Mouse (Mus musculus) heart, postnatal 0 days (tissue): Measurements from ENCODE around the gene Gm44790. TPM values are rescaled to one million over a fixed set of nuclear protein-coding genes. Genes with fewer than 3 reads are reported as not detected.
"Not testable (repeated sequence)": the region's sequence is repeated elsewhere in the genome, so short reads cannot be mapped to it uniquely, and the experiment has no call there.

ENCODE experiments used
- ATAC-seq: fragments of 200-750 bp; cut with Nextera tagmentation; 2 replicates; pipeline ENCODE4 v1.8.0; 2017; ENCODE audit warnings: low read depth, moderate number of reproducible peaks, moderate library complexity; ENCODE audit not compliant: insufficient read depth
- DNase-seq: peaks from one replicate; pipeline ENCODE4 v3.0.0-alpha.2; 2016; ENCODE audit warnings: low spot score
- H3K27ac ChIP-seq: fragments of 300-500 bp; sonication (generic); 2 replicates; pipeline ENCODE4 v1.5.1; 2014; ENCODE audit warnings: low read depth, mild to moderate bottlenecking
- H3K27me3 ChIP-seq: fragments of 300-500 bp; sonication (generic); 2 replicates; pipeline ENCODE4 v1.6.1; 2014; ENCODE audit warnings: low read length, mixed read lengths; ENCODE audit not compliant: control insufficient read depth, insufficient read depth
- H3K36me3 ChIP-seq: fragments of 300-500 bp; sonication (generic); replicated peaks from 2 replicates; pipeline ENCODE4 v1.6.1; 2014; ENCODE audit warnings: low read length, mixed read lengths; ENCODE audit not compliant: control insufficient read depth, insufficient read depth
- H3K4me1 ChIP-seq: fragments of 300-500 bp; sonication (generic); 2 replicates; pipeline ENCODE4 v1.6.1; 2014; ENCODE audit warnings: antibody characterized with exemption; ENCODE audit not compliant: control insufficient read depth, insufficient read depth
- H3K4me2 ChIP-seq: fragments of 300-500 bp; sonication (generic); 2 replicates; pipeline ENCODE4 v1.6.1; 2014; ENCODE audit warnings: low read depth, mild to moderate bottlenecking, low read length, moderate library complexity
- H3K4me3 ChIP-seq: fragments of 300-500 bp; sonication (generic); 2 replicates; pipeline ENCODE4 v1.5.1; 2014; ENCODE audit warnings: low read depth, low read length
- H3K9ac ChIP-seq: fragments of 300-500 bp; sonication (generic); replicated peaks from 2 replicates; pipeline ENCODE4 v1.6.1; 2014; ENCODE audit warnings: low read depth, low read length, mixed read lengths
- H3K9me3 ChIP-seq: fragments of 300-500 bp; sonication (generic); replicated peaks from 2 replicates; pipeline ENCODE4 v1.6.1; 2016; ENCODE audit warnings: low read length; ENCODE audit not compliant: control insufficient read depth
- CTCF ChIP-seq: IDR thresholded peaks from 2 replicates; pipeline ENCODE4 v1.5.1; 2016; ENCODE audit warnings: antibody characterized with exemption, control low read depth, low read depth
- EP300 ChIP-seq: IDR thresholded peaks from 2 replicates; pipeline ENCODE4 v1.6.1; 2016; ENCODE audit warnings: antibody characterized with exemption, low read depth
- WGBS: fragments of 180-500 bp; shearing (Covaris S2); extraction: QIAGEN DNeasy Blood & Tissue Kit; methylation state at CpG from one replicate; pipeline ENCODE4 v1.1.7; 2014; 5-methylcytosine and 5-hydroxymethylcytosine counted together
- polyA plus RNA-seq: library from polyadenylated mRNA; unstranded; fragments of >200 nt; fragmentation: Nextera tagmentation; extraction: Ambion mirVana; gene quantifications from 2 replicates; pipeline ENCODE4 v1.2.1, GENCODE M21; 2015
- total RNA-seq: library from RNA; depleted of rRNA; stranded (reverse); fragments of >200 nt; gene quantifications from 2 replicates; pipeline ENCODE4 v1.2.3, GENCODE M21; 2014; ENCODE audit warnings: low replicate concordance; rRNA removed

The Gm44790 gene
- total RNA-seq (0.46 TPM in 1 of 2 replicates, not detected in the other), polyA plus RNA-seq (not detected in 2 replicates)

GRCm38 (mm10) chr6:86426358-86426757 is at the start of gene Gm44790:
Gene Gm44790, plus strand, starts transcription at chr6:86426658.
- H3K27ac ChIP-seq, result no peak within 1 kb of the TSS
- no peak for ATAC-seq
- H3K9ac ChIP-seq, result no peak within 1 kb of the TSS
- H3K4me1 ChIP-seq, result no peaks in the 10 kb centered on the region
- 90% methylated on average over 1 of the region's 1 CpGs for WGBS
- TF ChIP-seq CTCF, result no peak
- no peak for TF ChIP-seq EP300
- no peaks in the 10 kb centered on the region for H3K9me3 ChIP-seq
- peaks cover 85% of the 10 kb centered on the region for H3K36me3 ChIP-seq
- no peak within 1 kb of the TSS for H3K4me3 ChIP-seq
- H3K4me2 ChIP-seq, result no peak within 1 kb of the TSS
- DNase-seq, result no peak
- H3K27me3 ChIP-seq, result no peaks in the 10 kb centered on the region

DNA sequence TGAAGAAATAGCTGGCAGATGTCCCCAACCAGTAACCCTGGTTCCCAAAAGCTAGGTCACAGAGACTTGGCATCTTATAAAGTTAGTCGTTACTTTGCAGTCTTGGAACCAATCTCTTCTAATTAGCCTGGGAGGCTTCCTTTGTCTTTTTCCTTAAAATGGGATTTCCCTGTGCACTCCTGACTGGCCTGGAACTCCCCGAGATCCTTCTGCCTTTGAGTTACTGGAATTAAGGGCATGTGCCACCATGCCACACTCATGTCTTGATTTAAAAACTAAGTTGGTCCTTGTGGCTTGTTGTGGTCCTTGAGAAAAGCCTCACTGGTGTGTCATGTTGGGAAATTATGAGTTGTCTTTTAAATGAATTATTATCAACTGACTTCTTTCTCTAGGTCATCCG is 48.1 kb upstream of the Gm44790 start:
- Histone ChIP-seq H3K9me3 (no peaks in the 10 kb centered on the region), H3K27ac (no peak overlapping the region), H3K4me2 (no peak overlapping the region), H3K4me3 (no peak overlapping the region), H3K36me3 (peaks cover 39% of the 10 kb centered on the region), H3K9ac (no peak overlapping the region), H3K4me1 (no peaks in the 10 kb centered on the region), H3K27me3 (no peaks in the 10 kb centered on the region)
- ATAC-seq (no peak), DNase-seq (no peak)
- 79% methylated on average over 3 of the region's 3 CpGs for WGBS
- TF ChIP-seq EP300 (no peak), CTCF (no peak)

- not testable (repeated sequence) for H3K4me1 ChIP-seq, H3K27me3 ChIP-seq, H3K9ac ChIP-seq, ATAC-seq, H3K4me2 ChIP-seq, H3K4me3 ChIP-seq, DNase-seq, H3K9me3 ChIP-seq, H3K27ac ChIP-seq
- peaks cover 39% of the 10 kb centered on the region for H3K36me3 ChIP-seq
- WGBS, result 62% methylated on average over 6 of the region's 8 CpGs
These were observed 46.3 kb upstream of the Gm44790 start for GRCm38 (mm10) chr6:86380112-86380511.

- H3K4me2 ChIP-seq, result no peak overlapping the region
- no peak overlapping the region for H3K4me3 ChIP-seq
- no peak for ATAC-seq
- no peaks in the 10 kb centered on the region for H3K9me3 ChIP-seq
- H3K27me3 ChIP-seq, result no peaks in the 10 kb centered on the region
- no peak for TF ChIP-seq EP300
- TF ChIP-seq CTCF, result no peak
- peaks cover 29% of the 10 kb centered on the region for H3K36me3 ChIP-seq
- H3K4me1 ChIP-seq, result no peaks in the 10 kb centered on the region
- DNase-seq, result no peak
- no peak overlapping the region for H3K9ac ChIP-seq
- H3K27ac ChIP-seq, result no peak overlapping the region
These were observed 43.9 kb upstream of the Gm44790 start for GRCm38 (mm10) chr6:86382551-86382950.

GRCm38 (mm10) chr6:86383370-86383769 is 43.1 kb upstream of the Gm44790 start:
- TF ChIP-seq EP300 (no peak), CTCF (no peak)
- Histone ChIP-seq H3K9ac (no peak overlapping the region), H3K4me2 (no peak overlapping the region), H3K9me3 (no peaks in the 10 kb centered on the region), H3K4me1 (no peaks in the 10 kb centered on the region), H3K27ac (no peak overlapping the region), H3K27me3 (no peaks in the 10 kb centered on the region), H3K4me3 (no peak overlapping the region), H3K36me3 (peaks cover 29% of the 10 kb centered on the region)
- WGBS, result 43% methylated on average over 16 of the region's 16 CpGs
- ATAC-seq, result no peak
- no peak for DNase-seq

DNA sequence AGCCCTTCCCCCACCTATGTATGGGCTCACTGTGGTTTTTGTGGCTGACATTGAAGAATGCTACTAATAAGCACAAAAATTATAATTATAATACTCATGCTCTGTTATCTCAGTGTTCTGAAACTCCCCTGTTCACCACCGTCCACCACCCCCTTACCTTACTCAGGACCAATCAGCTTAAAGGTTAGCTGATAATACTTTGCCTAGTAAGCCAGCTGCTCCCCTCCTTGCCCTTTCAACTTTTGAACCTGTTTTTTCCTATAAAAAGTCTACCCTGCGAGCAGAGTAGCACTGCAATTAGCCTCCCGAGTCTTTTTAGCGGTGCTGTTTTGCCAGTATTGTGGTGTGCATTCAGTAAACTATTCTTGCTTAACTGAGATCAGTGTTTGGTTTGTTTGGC is 41.8 kb upstream of the Gm44790 start:
- no peak for DNase-seq
- Histone ChIP-seq H3K4me3 (no peak overlapping the region), H3K27me3 (no peaks in the 10 kb centered on the region), H3K27ac (no peak overlapping the region), H3K9me3 (no peaks in the 10 kb centered on the region), H3K4me1 (no peaks in the 10 kb centered on the region), H3K36me3 (peaks cover 29% of the 10 kb centered on the region), H3K9ac (no peak overlapping the region), H3K4me2 (no peak overlapping the region)
- TF ChIP-seq CTCF (no peak), EP300 (no peak)
- WGBS, result 50% methylated on average over 4 of the region's 4 CpGs
- no peak for ATAC-seq
